Mouse (Mus musculus): ENCODE data around the gene Tmem202. TPM values are rescaled to one million over a fixed set of nuclear protein-coding genes. Genes with fewer than 3 reads are reported as not detected.

Tmem202 gene
- polyA plus RNA-seq (2017; shearing (Covaris generic)), result not detected

DNA sequence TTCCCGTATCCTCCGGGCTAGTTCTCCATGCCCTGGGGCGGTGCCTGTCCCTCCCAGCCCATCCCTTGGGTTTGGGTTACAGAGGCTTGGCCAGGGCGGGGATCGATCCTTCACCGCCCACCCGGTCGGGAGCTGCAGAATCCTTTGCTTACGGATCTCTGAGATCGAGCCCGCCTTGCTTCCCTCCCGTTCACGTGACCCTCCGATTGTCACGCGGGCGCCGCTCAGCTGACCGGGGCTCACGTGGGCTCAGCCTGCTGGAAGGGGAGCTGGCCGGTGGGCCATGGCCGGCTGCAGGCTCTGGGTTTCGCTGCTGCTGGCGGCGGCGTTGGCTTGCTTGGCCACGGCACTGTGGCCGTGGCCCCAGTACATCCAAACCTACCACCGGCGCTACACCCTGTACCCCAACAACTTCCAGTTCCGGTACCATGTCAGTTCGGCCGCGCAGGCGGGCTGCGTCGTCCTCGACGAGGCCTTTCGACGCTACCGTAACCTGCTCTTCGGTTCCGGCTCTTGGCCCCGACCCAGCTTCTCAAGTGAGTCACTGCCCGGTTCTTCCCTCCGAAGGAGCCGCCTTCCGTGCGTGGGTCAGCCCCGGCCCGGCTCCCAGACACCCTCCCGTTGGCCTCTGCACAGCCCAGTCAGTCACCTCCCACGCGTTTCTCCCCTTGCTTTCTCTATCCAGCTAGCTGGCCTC, at the start of gene Tmem202, which contains the start of gene Hexa:
Gene Tmem202, minus strand, starts transcription at position 407 of the 697 bp plus-strand sequence.
Gene Hexa, plus strand, starts transcription at position 100 of the 697 bp plus-strand sequence.

DNA sequence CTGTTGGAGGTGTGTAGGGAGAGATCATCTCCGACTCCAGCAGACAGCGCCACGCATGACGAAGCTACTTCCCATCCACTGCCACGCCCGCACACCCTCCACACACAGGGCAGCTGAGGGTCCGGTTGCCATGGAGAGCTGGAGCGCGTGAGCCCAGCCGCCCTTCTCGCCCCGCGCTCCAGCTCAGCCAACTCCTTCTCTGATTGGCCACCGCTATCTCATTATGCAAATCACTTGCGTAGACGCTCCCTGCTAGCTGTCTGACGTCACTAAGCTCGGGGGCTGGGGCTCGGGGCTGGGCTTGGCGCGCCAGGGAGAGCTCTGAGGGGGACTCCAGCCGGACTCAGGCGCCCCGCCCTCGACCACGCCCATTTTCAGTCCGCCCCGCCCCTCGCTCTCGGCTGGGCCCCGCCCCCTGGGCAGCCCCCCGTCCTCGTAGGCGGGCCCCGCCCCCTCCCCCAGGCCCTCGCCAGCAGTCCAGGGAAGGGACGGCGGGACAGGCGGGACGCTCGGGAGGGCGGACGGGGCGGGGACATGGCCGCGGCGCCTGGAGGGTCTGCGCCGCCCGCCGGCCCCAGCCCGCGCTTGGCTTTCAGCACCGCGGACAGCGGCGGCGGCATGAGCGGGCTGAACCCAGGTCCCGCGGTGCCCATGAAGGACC, 38.3 kb upstream of the Tmem202 start, which contains the start of gene Celf6:
Gene Celf6, plus strand, starts transcription at position 74 of the 661 bp plus-strand sequence.

DNA sequence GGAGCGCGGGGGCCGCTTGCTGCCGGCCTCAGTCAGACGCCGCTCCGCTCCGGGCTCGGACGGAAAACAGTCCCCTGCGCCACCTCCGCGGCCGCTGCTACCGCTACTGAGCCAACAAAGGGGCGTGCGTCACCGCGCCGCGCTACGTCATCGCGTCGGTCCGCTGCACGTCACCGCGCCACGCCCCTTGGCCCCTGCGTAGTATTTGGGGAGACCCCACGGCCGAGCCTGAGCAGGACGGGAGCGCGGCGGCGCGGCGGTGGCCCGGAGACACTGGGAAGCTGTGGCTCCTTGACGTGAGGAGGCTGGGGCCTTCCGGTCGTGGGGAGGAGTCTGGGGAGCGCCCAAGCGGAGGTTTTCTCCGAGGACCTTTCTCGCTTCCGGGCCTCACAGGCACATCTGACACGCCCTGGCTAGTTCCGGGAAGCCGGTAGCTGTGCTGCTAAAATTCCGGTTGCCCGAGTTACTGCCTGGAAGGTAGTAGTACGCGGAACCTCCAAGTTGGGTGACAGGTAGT, 53.0 kb downstream of the Tmem202 start, which contains the start of gene Arih1:
Gene Arih1, minus strand, starts transcription at position 70 of the 517 bp plus-strand sequence.

Other genes with a start within 250 kb of the Tmem202 start
- 35.7 TPM for gene Adpgk, start 248.3 kb downstream of the Tmem202 start, polyA plus RNA-seq (2017; shearing (Covaris generic))
- 6.1 TPM for gene Bbs4, start 186.3 kb downstream of the Tmem202 start, polyA plus RNA-seq (2017; shearing (Covaris generic))
- 165 TPM for gene Arih1, start 53.2 kb downstream of the Tmem202 start, polyA plus RNA-seq (2017; shearing (Covaris generic))
- 31.1 TPM for gene Hexa, start 307 bp downstream of the Tmem202 start, polyA plus RNA-seq (2017; shearing (Covaris generic))
- gene Celf6, start 38.1 kb upstream of the Tmem202 start, polyA plus RNA-seq (2017; shearing (Covaris generic)), result not detected
- gene Parp6, start 77.4 kb upstream of the Tmem202 start, polyA plus RNA-seq (2017; shearing (Covaris generic)), result 38.4 TPM
- 602 TPM for gene Pkm, start 116.5 kb upstream of the Tmem202 start, polyA plus RNA-seq (2017; shearing (Covaris generic))
- not detected for gene Gramd2, start 140.3 kb upstream of the Tmem202 start, polyA plus RNA-seq (2017; shearing (Covaris generic))
- 2.2 TPM for gene Senp8, start 210.9 kb upstream of the Tmem202 start, polyA plus RNA-seq (2017; shearing (Covaris generic))
- gene Myo9a, start 211.0 kb upstream of the Tmem202 start, polyA plus RNA-seq (2017; shearing (Covaris generic)), result 28.0 TPM

All from effector memory CD4-positive, alpha-beta T cell, adult 7 months (primary cell).